Mouse (Mus musculus): Measurements from ENCODE around the gene Sirpa. TPM values are rescaled to one million over a fixed set of nuclear protein-coding genes. Genes with fewer than 3 reads are reported as not detected.

Gene Sirpa
- 25.6 and 25.7 TPM in 2 replicates for polyA plus RNA-seq (2012; rRNA removed)

DNA sequence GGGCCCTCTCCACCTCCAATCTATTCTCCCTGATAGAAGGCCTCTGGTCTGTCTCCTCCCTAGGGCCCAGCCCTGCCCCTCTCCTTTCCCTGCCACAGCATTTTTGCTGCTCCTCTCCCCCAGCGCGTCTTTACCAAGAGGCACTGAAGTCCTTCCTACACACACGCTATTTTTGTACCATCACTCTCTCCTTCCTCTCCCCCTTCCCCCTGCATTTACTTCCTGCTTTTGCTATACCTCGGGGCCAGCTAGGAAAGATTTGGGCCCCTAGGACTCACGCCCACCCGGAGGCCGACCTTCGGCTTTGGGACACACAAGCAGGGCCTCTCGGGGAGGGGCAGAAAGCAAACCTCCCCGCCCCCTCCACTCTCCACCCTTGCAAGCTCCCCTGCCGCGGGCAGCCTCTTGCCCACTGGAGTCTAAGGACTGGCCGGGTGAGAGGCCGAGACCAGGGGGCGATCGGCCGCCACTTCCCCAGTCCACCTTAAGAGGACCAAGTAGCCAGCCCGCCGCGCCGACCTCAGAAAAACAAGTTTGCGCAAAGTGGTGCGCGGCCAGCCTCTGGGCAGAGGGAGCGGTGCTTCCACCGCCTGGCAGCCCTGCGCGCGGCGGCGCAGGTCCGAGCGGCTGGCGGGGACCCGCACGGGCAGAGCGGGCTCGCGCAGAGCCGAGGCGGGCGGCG lies at the start of gene Sirpa:
Sirpa (plus strand) TSS at position 377 of the 682 bp plus-strand sequence.

Other genes with a start within 250 kb of the Sirpa start
- gene Il1b, start 221.7 kb upstream of the Sirpa start, polyA plus RNA-seq (2012; rRNA removed), result 0.04 and 0.06 TPM in 2 replicates
- not detected in 2 replicates for gene F830045P16Rik, start 56.2 kb upstream of the Sirpa start, polyA plus RNA-seq (2012; rRNA removed)
- 0.62 and 0.70 TPM in 2 replicates for gene Pdyn, start 107.0 kb downstream of the Sirpa start, polyA plus RNA-seq (2012; rRNA removed)
- 22.3 and 26.8 TPM in 2 replicates for gene Stk35, start 207.7 kb downstream of the Sirpa start, polyA plus RNA-seq (2012; rRNA removed)